Mouse (Mus musculus) megakaryocyte-erythroid progenitor cell, adult 5-6 weeks (primary cell): ENCODE data around the gene Dnmt1. TPM values are rescaled to one million over a fixed set of nuclear protein-coding genes. Genes with fewer than 3 reads are reported as not detected.
"Not testable (repeated sequence)": the region's sequence is repeated elsewhere in the genome, so short reads cannot be mapped to it uniquely, and the experiment has no call there.

ENCODE experiments used
- ATAC-seq: replicated peaks from 2 replicates; pipeline ENCODE4 v1.8.0; 2016; ENCODE audit warnings: mild to moderate bottlenecking, inconsistent platforms; ENCODE audit not compliant: severe bottlenecking, poor library complexity, low FRiP score, low TSS enrichment
- total RNA-seq, 2 experiments: library from RNA; stranded (forward) in 1 of 2; stranded (reverse) in 1 of 2; fragments of 200-1000, 215-1000 nt in 1 of 2; fragments of >200 nt in 1 of 2; fragmentation: Nextera tagmentation in 1 of 2; gene quantifications; 2 replicates each; pipeline ENCODE4 v1.2.3; 2014 to 2017

The Dnmt1 gene
- 163 and 192 TPM in 2 replicates for total RNA-seq (2014; fragmentation: Nextera tagmentation)
- total RNA-seq (2017) = 190 and 210 TPM in 2 replicates

DNA sequence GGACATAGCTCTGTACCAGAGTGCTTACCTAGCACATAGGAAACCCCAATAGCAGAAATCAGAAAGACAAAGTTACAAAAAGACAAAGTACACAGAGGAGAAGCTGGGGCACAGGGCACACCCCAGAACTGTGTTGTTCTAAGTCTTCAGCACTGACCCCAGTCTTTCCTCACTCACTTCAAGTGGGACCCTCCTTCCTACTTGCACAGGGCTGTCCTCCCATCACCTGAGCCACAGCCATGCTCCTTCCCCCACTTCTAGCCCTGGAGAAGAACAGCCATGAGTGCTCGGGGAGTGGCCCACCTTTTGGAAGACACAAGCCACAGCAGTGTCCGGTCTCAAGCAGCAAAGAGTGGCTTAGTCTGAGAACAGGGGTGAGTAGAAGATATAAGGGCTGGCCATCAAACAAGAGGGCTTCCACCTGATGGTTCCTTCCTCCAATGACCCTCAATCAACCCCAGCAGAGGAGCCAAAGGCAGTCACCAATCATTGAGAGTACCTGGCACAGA, at the start of gene Dnmt1:
Gene Dnmt1, minus strand, starts transcription at position 459 of the 509 bp plus-strand sequence.
- no peak for ATAC-seq

DNA sequence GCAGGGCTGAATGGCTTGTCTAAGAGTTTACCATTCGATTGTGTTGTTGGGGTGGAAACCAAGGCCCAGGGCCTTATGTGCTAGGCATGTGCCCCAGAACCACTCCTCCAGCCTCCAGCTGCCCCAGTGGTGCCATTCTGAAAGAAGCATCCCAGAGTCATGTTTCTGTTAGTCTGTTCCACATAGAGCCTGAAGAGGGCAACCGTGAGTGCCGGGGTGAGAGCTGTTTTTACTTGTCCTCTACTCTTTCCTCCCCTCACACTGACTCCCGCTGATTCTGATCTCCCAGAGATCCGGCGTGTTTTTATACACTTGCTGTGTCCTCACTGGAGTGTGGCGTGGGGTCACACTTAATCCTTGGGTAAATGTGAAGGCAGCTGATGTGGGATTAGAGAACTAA, 48.3 kb upstream of the Dnmt1 start:
- ATAC-seq = no peak

GRCm38 (mm10) chr9:21007313-21007952, 47.7 kb upstream of the Dnmt1 start:
- ATAC-seq = no peak

DNA sequence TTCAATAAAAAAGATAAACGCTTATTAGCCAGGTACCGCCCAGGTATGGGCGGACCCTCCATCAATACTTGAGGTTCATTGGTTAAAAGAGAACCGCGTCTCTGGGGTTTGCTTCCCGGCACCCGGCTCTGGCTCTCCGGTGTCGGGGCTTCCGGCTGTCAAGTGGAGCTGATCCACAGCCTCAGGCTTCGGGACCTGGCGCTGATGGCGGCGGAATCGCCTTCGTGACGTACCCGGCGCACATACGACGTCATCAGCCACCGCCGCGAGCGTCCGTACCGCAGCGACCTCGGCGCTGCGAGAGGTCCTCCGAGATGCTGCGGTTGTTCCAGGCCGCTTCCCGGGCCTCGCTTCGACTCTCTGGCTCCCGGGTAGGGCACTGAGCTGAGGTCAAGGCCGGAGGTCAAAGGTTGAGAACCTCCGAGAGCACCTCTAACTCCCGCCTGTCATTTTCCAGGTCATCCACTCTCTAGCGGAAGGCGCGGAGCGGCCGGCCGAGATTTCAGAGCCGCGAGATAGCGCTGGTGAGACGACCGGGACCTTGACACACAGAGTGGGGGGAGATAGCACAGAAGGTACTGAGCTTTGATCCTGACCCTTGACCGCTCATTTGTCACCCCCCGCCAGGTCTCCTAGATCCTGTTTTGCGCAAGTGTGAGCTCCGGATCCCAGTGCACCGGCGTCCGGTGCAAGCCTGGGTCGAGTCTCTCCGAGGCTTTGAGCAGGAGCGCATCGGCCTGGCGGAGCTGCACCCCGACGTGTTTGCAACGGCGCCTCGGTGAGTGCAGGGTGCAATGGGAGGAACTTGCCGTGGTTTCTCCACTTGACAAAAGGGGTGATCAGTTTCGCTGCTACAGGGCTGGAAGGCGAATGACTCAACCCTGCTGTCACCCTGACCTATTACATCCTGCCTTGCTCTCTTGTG, 43.2 kb upstream of the Dnmt1 start, which contains the start of gene Mrpl4:
Gene Mrpl4, plus strand, starts transcription at position 112 of the 925 bp plus-strand sequence.
- ATAC-seq = peak; percentile 86

DNA sequence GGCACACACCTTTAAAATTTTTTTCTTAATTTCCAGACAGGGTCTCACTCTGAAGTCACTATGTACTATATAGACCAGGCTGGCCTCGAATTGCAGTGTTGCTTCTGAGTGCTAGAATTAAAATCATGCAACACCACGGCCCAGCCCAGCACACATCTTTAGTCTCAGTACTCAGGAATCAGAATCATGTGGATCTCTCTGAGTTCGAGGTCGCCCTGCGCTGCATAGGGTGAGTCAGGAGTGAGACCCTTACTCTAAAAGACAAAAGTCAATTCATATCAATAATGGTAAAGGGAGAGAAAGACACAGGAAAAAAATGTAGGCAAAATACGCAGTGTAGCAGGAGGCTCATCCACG, 42.6 kb upstream of the Dnmt1 start:
- ATAC-seq = no peak

- no peak for ATAC-seq
Measured at GRCm38 (mm10) chr9:21001651-21002200, 42.0 kb upstream of the Dnmt1 start.

- ATAC-seq = no peak
Measured at GRCm38 (mm10) chr9:21000811-21001210, 41.1 kb upstream of the Dnmt1 start.

DNA sequence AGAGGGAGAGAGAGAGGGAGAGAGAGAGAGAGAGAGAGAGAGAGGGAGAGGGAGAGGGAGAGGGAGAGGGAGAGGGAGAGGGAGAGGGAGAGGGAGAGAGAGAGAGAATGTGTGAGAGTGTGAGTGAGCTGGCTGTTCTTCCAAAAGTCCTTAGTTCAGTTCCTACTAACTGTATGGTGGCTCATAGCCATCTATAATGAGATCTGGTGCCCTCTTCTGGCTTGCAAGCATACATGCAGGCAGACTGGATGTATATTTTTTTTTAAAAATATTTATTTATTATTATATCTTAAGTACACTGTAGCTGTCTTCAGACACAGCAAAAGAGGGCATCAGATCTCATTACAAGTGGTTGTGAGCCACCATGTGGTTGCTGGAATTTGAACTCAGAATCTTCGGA, 38.6 kb upstream of the Dnmt1 start:
- not testable (repeated sequence) for ATAC-seq

DNA sequence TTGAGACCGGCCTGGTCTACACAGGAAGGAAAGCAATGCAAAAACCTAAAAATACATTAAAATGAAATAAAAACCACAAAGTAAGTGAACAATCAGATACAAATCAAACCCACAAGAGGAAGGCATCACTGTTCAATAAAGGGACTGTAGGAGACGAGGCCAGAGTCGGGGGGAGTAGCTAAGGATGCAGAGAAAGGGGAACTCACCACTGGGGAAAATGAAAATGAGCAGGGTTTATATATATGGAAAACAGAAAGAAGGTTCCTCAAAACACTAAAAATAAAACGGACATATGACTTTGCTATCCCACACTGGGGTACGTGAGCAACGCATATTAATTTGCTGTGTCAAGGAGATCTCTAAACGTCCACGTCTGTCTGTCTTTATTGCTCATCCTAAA, 37.4 kb upstream of the Dnmt1 start:
- no peak for ATAC-seq

- ATAC-seq = no peak
Measured at GRCm38 (mm10) chr9:20995069-20995468, 35.4 kb upstream of the Dnmt1 start.

- no peak for ATAC-seq
Measured at GRCm38 (mm10) chr9:20993165-20993898, 33.6 kb upstream of the Dnmt1 start.

GRCm38 (mm10) chr9:20991587-20991986, 31.9 kb upstream of the Dnmt1 start:
- no peak for ATAC-seq

DNA sequence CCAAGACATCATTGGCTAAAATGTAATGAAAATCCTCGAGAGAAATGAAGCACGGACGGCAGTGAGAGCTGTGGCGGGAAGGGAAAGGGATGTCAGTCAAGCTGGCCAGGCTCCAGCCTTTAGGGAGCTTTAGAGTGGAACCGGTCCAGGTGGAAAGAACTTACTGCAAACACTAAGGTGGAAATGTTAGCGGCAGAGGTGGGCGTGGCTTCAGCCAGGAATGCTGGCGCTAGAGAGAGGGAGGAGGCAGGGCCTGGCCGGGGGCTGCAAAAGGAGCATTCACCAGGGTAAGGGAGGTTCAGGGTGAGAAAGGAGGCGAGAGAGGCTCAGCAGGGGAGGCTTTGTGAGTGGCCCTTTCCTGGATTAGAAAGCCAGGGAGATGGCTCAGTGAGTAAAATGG, 31.2 kb upstream of the Dnmt1 start:
- ATAC-seq = no peak

- 0 out of 2 replicates have a peak, but pooled peaks have one; percentile 19 for ATAC-seq
Measured at GRCm38 (mm10) chr9:20987953-20988352, 28.3 kb upstream of the Dnmt1 start.

- no peak for ATAC-seq
Measured at GRCm38 (mm10) chr9:20986952-20987686, 27.4 kb upstream of the Dnmt1 start.

- no peak for ATAC-seq
Measured at GRCm38 (mm10) chr9:20983169-20983568, 23.5 kb upstream of the Dnmt1 start.

DNA sequence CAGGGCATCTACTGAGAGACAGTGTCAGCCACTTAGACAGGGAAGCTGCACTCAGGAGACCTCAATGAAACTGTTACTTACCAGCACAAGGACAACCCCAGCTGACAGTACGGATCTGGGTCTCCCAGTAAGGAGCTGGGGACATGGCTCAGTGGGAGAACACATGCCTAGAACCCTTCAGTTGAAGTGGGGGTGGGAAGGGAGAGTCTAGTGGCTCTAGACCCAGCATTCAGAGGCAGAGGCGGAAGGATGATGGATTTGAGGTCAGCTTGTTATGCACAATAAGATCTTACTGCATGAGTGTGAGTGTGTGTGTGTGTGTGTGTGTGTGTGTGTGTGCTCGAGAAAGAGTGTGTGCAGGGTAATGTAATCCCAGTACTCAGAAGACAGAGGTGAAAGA, 22.5 kb upstream of the Dnmt1 start:
- ATAC-seq = no peak

DNA sequence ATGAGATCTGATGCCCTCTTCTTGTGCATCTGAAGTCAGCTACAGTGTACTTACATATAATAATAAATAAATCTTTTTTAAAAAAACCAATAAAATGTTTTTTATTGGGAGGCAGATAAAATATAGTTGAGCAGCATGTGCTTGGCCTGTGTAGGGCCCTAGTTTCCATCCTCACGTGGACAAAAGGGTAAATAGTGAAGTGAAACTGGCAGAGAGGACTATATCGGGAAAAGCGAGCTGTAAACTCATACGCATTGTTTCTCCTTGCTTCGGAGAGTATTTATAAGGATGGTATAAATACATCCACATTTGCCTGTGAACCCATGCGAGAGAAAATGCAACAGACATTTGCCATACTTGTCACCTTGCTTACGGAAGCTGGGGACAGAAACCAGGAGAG, 20.1 kb upstream of the Dnmt1 start:
- ATAC-seq = no peak

DNA sequence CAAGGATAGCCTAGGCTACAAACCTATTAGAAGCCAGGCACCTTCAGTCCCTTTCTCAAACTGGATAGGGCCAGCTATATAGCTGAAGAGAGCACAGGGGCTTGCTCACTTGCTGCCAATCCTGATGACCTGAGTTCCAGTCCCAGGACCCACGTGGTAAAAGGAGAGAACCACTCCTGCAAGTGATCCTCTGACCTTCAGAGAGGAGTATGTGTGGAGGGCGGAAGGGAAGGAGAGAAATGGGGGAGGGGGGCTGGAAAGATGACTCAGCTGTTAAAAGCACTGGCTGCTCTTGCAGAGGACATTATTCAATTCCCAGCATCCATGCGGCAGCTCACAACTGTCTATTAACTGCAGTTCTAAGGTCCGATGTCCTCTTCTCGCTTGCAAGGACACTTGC, 19.5 kb upstream of the Dnmt1 start:
- no peak for ATAC-seq
